Mouse (Mus musculus): Measurements from ENCODE around the gene Pold1.
A peak's percentile ranks its signal among the peaks of the same experiment; 100 is the strongest.

The Pold1 gene

GRCm38 (mm10) chr7:44548497-44549087, at the start of gene Pold1:
Gene Pold1, minus strand, starts transcription at chr7:44548849.
- DNase-seq (ENCODE audit: low read depth) = peak; percentile 99

- no peak for DNase-seq (ENCODE audit: low read depth)
Measured at GRCm38 (mm10) chr7:44598336-44598735, 49.7 kb upstream of the Pold1 start.

DNA sequence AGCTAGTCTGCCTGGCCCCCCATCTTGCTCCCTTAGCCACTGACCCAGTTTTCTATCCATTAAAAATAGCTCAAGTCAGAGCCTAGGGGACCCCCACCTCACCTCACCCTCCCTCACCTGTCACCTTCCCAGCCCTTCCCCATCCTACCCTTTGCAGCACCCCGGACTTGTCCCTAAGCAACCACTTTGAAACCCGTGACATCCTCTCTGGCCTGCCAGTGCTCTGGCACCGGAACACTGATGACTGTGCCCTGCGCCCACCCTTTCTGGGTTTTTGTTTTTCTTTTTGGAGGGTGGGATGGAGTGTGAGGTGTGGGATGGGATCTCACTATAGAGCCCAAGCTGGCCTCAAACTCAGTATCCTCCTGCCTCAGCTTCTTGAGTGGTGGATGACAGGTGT, 49.0 kb upstream of the Pold1 start:
- DNase-seq (ENCODE audit: low read depth) = no peak

DNA sequence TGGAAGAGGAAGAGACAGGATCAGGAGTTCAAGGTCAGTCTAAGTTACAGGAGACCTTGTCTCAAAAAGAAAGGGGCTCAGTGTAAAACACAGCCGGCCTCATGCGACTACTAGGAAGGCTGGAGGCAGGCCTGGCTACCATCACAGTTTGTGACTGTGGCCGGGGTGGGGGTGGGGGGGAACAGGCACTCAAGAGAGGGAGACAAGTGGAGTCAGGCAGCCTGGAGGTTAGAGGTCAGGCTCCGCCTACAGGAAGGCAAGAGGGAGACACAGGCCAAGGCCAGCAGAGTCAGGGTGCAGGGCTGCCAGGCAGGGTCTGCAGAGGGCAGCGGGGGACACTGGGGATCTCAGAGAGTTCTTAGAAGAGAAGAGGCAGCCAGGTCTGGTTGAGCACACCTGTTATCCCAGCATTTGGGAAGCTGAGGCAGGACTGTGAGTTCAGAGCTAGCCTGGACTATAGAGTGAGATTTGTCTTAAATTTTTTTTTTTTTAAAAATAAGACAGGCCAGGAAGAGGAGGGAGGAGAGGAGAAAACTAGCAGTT, 48.4 kb upstream of the Pold1 start:
- no peak for DNase-seq (ENCODE audit: low read depth)

GRCm38 (mm10) chr7:44596051-44596450, 47.4 kb upstream of the Pold1 start:
- DNase-seq (ENCODE audit: low read depth) = no peak

DNA sequence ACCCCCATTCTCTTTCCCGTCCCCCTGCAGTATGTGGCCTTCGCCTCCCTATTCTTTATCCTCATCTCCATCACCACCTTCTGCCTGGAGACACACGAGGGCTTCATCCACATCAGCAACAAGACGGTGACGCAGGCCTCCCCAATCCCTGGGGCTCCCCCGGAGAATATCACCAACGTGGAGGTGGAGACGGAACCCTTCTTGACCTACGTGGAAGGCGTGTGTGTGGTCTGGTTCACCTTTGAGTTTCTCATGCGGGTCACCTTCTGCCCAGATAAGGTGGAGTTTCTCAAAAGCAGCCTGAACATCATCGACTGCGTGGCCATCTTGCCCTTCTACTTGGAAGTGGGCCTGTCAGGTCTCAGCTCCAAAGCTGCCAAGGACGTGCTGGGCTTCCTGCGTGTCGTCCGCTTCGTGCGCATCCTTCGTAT, 46.5 kb upstream of the Pold1 start:
- no peak for DNase-seq (ENCODE audit: low read depth)

DNA sequence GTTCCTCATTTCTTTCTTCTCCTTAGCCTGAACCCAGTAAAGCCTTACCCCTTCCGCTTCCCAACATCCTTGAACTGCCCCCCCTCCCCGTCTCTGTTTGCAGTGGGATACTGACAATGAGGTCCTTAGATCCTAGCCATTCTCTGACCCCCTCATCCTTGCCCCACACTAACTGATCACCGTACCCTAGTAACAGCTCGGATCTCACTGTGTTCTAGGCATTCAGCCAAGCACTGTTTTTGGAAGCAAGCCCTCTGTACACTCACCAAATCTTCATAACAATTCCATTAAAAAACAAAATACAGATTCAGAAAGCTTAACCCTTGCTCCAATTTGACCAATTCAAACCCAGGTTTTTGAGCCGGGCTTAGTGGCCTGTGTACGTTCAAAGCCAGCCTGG, 45.6 kb upstream of the Pold1 start:
- DNase-seq (ENCODE audit: low read depth) = no peak

DNA sequence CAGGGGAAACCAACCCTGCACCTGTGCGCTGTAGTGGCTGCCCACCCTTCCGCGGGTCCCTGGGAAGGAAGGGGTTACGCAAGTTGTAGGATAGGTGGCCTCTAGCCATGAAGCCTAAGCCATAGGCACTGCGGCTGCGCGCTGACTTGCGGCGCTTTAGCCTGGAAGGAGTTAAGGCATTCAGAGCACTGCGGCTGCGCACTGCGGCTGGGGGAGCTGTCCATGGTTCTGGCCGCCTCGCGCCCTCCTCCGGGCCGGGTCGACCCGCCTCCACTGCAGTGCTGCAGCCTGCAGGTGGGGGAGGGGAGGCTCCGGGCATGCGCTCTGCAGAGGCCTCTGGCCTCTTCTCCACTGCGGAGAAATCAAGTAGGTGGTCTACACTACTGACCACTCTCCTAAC, 45.1 kb upstream of the Pold1 start:
- no peak for DNase-seq (ENCODE audit: low read depth)

GRCm38 (mm10) chr7:44593051-44593450, 44.4 kb upstream of the Pold1 start:
- DNase-seq (ENCODE audit: low read depth) = no peak

- no peak for DNase-seq (ENCODE audit: low read depth)
Measured at GRCm38 (mm10) chr7:44591348-44592116, 42.9 kb upstream of the Pold1 start.

- DNase-seq (ENCODE audit: low read depth) = peak; percentile 51
Measured at GRCm38 (mm10) chr7:44590402-44591347, 42.0 kb upstream of the Pold1 start, which contains the start of gene Kcnc3. Gene Kcnc3, plus strand, starts transcription at chr7:44590664.

GRCm38 (mm10) chr7:44589946-44590345, 41.3 kb upstream of the Pold1 start:
- DNase-seq (ENCODE audit: low read depth) = no peak

GRCm38 (mm10) chr7:44589149-44589548, 40.5 kb upstream of the Pold1 start:
- no peak for DNase-seq (ENCODE audit: low read depth)

DNA sequence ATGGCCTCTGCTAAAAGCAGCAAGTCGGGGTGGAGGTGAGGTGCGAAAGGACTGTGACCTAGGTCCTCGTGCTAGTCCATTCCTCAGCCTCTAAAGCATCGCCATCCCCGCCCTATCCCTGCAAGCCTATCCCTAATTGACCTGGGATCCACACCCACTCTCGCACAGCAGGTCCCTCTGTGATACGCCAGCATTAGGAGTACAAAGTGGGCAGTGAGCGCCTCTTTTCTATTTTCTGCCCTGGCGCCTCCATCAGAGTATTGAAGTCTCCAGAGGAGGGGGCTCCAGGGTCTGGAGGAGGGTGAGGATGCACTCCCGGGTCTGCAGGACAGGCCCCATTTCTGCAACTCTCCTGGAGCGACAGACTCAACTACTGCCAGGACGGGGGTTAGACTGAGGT, 39.7 kb upstream of the Pold1 start:
- no peak for DNase-seq (ENCODE audit: low read depth)

GRCm38 (mm10) chr7:44587676-44588075, 39.0 kb upstream of the Pold1 start:
- no peak for DNase-seq (ENCODE audit: low read depth)

DNA sequence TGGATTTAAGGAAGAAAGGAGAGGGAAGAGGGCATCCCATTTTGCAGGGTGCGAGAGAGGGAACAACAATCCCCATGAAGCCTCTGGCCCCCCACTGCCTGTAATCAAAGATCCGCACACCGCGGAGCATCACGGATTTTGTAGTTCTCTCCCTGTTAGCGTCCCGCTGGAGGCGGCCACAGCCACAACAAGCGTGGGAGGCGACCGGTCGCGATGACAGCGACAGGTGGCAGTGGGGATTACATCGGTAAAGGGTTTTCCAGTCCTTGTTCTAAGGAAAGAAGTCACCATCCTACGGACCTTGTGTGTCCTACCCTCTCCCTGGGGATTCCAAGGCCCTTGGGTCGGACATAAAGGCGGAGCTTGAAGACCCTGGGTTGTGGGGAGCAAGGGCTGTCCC, 38.3 kb upstream of the Pold1 start:
- DNase-seq (ENCODE audit: low read depth) = no peak

DNA sequence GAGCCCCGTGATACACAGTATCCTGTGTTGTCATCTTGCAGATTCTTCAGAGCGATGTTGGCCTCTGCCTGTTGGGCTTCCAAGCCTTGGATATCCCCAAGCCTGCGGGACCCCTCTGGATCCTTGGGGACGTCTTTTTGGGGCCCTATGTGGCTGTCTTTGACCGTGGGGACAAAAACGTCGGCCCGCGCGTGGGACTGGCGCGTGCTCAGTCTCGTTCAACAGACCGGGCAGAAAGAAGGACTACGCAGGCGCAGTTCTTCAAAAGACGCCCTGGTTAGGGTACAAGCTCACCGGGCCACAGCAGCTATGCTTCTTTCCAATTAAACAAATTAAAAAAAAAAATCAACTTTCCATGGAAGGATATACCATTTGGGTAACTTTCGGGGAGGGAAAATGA, 37.9 kb upstream of the Pold1 start:
- no peak for DNase-seq (ENCODE audit: low read depth)

DNA sequence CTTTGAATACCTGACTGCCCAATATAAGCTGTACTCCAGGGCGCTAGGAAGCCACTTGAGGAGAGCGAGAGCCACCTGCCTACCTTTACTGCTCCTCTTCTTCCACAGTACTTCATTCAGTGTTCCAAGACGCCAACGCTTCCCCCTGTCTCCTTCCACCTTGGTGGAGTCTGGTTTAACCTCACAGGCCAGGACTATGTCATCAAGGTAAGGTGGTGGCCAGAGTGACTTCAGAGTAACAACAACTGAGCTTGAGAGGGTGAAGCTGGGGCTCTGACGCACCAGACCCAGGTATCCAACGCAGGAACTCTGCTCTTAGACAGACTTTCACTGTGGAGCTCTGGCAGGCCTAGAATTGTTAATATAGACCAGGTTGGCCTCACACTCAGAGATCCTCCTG, 37.0 kb upstream of the Pold1 start:
- DNase-seq (ENCODE audit: low read depth) = no peak

GRCm38 (mm10) chr7:44584921-44585320, 36.3 kb upstream of the Pold1 start:
- no peak for DNase-seq (ENCODE audit: low read depth)

- no peak for DNase-seq (ENCODE audit: low read depth)
Measured at GRCm38 (mm10) chr7:44584265-44584804, 35.7 kb upstream of the Pold1 start.

- DNase-seq (ENCODE audit: low read depth) = no peak
Measured at GRCm38 (mm10) chr7:44583146-44583545, 34.5 kb upstream of the Pold1 start.

- DNase-seq (ENCODE audit: low read depth) = no peak
Measured at GRCm38 (mm10) chr7:44582709-44583108, 34.1 kb upstream of the Pold1 start.

All from fibroblast of lung, adult 2 months (primary cell).